Mouse (Mus musculus): ENCODE measurements around the gene Shq1. TPM values are rescaled to one million over a fixed set of nuclear protein-coding genes. Genes with fewer than 3 reads are reported as not detected.

The Shq1 gene
- polyA plus RNA-seq, 1 experiment from 2014 or later, result 20.1 TPM

DNA sequence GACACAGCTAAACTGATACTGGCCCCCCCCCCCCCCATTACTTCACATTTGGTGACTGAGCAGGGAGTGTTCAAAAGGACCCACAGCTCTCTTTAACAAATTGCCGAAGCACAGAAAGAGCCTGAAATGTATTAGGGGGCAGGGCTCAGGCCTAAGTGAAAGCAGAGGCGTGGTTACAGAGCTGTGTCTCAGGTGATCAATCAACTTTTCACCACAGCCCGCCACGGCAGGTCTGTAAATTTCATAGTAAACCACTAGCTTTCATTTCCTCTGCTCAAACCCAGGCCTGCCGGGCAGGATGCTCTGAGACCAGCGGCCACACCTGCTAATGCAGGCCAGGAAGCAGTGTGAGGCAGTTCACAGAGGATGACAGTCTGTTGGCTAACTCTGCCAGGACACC is 94.8 kb downstream of the Shq1 start:
- Histone ChIP-seq H3K27me3 (peaks cover 14% of the 10 kb centered on the region), H3K4me3 (replicated peaks) (no peak overlapping the region), H3K4me2 (no peak overlapping the region), H3K36me3 (peaks cover 5% of the 10 kb centered on the region; the same call in 1 of the 2 replicates), H3K9ac (replicated peaks) (no peak overlapping the region), H3K4me1 (replicated peaks) (peaks cover 9% of the 10 kb centered on the region), H3K9me3 (0 out of 2 replicates have a peak, but pooled peaks cover under 1% of the 10 kb centered on the region), H3K27ac (no peak overlapping the region; the same call in 1 of the 2 replicates)
- 6% methylated on average over 6 of the region's 6 CpGs for WGBS
- peak; percentile 68 for ATAC-seq (ENCODE audit: insufficient number of reproducible peaks, insufficient read depth, low FRiP score, low TSS enrichment, low read depth)

DNA sequence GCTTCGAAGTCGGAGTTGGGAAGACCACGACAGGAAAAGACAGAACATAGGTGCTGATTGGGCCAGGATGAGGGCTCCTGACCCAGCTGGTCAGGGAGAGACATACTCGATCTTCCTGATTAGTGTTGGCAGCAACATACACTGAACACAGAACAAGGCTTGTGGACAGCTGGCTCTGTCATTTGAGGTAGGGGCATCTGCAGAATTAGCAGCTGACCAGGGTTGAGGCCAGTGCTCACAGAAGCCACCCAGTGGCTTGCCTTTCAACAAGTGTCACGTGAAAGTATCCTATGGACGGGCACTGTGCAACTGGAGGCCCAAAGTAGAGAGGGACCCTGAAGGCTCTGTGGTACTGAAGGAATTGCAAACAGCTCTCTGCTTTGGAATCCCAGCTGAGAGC is 104.2 kb downstream of the Shq1 start:
- no peak overlapping the region for H3K27ac ChIP-seq
- H3K4me3 ChIP-seq (replicated peaks), result no peak overlapping the region
- H3K9me3 ChIP-seq, result 0 out of 2 replicates have a peak, but pooled peaks cover 3% of the 10 kb centered on the region
- H3K36me3 ChIP-seq, result no peaks in the 10 kb centered on the region
- H3K4me2 ChIP-seq, result no peak overlapping the region
- WGBS, result 69% methylated on average over 6 of the region's 6 CpGs
- peaks cover 62% of the 10 kb centered on the region for H3K27me3 ChIP-seq
- ATAC-seq (ENCODE audit: insufficient number of reproducible peaks, insufficient read depth, low FRiP score, low TSS enrichment, low read depth), result no peak
- H3K4me1 ChIP-seq (replicated peaks), result peaks cover 51% of the 10 kb centered on the region
- H3K9ac ChIP-seq (replicated peaks), result no peak overlapping the region

- H3K36me3 ChIP-seq, result no peaks in the 10 kb centered on the region
- H3K9me3 ChIP-seq, result no peaks in the 10 kb centered on the region
- no peak overlapping the region for H3K9ac ChIP-seq (replicated peaks)
- H3K27ac ChIP-seq, result no peak overlapping the region
- WGBS, result 44% methylated on average over 4 of the region's 4 CpGs
- H3K27me3 ChIP-seq, result peaks cover 85% of the 10 kb centered on the region
- H3K4me3 ChIP-seq (replicated peaks), result no peak overlapping the region
- peaks cover 41% of the 10 kb centered on the region for H3K4me1 ChIP-seq (replicated peaks)
- no peak for ATAC-seq (ENCODE audit: insufficient number of reproducible peaks, insufficient read depth, low FRiP score, low TSS enrichment, low read depth)
- H3K4me2 ChIP-seq, result peak overlapping the region; percentile 88; the same call in 1 of the 2 replicates
Measured at GRCm38 (mm10) chr6:100564516-100564915, 106.4 kb downstream of the Shq1 start.

DNA sequence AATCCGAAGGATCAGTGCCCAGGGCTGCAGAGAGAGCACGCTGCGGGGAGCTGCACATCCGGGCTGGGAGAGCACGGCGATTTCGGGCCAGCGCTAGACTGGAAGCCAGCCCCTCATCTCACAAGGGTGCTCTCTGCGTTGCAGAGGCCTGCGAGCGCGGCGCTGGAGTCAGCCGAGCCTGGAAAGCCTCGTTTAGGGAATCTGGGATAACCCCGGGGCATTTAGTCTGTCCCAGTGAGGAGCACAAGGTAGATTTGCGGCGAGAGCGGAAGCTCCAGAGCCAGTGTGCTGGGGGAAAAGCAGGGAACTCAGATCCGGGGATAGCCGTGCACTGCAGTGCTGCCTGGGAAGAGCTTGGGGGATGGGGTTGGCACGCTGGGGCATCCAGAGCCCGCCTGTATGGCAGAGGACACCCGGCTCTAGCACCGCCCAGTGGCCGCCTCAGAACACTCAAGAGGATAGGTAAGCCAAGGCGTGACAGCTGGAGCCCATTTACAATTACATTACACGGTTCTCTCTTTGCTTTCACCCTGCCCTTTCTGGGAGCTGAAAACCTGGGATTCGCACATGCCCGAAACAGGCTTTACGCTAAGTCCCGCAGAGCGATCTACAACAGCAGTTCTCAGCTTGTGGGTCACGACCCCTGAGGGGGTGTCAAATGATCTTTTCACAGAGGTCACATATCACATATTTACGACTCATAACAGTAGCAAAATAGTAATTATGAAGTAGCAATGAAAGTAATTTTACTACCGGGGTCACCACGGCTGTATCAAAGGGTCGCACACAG is 107.2 kb downstream of the Shq1 start:
- 3% methylated on average over 38 of the region's 38 CpGs for WGBS
- peaks cover 92% of the 10 kb centered on the region for H3K27me3 ChIP-seq
- ATAC-seq (ENCODE audit: insufficient number of reproducible peaks, insufficient read depth, low FRiP score, low TSS enrichment, low read depth), result peak; percentile 63
- peak overlapping the region; percentile 58 for H3K9ac ChIP-seq (replicated peaks)
- H3K4me2 ChIP-seq, result peak overlapping the region; percentile 88
- H3K4me3 ChIP-seq (replicated peaks), result peak overlapping the region; percentile 45
- H3K27ac ChIP-seq, result no peak overlapping the region
- no peaks in the 10 kb centered on the region for H3K36me3 ChIP-seq
- no peaks in the 10 kb centered on the region for H3K9me3 ChIP-seq
- H3K4me1 ChIP-seq (replicated peaks), result peaks cover 34% of the 10 kb centered on the region

DNA sequence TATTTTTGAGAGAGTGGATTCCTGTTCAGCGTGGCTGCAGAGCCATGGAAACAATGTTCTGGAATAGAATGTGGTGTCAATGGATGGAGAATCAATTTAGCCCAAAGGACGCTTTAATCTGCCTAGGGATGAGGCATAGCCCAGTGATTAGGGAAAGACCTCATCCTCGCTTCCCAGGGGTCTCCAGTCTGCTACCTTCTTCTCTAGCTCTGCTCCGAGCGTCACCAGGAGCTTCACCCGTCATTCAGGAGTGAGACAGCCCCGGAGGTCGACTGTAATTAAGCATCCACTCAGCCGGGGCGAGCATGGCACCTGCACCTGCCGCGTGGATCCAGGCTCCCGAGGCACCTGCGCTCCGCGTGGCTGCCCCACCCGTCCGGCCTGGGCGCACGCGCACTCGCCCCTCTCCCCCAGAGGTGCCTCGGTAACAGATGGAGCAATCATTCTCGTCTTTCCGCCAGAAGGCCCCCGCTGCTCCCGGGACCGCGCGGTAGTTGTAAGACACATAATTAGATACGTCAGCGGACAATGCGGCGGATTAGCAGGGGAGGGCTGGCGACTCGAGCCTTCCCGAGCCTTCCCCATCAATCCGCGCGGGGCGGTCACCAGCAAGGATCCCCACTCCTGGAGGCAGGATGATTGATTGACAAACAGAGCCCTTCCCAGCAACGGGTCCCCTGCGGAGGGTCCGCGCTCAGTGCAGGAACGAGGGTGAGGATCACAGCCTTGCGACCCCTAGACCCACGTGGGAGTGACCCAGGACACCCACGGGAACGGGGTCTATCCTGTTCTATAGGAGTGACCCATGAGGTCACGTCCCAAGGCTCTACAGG is 108.0 kb downstream of the Shq1 start:
- Histone ChIP-seq H3K36me3 (no peaks in the 10 kb centered on the region), H3K4me2 (peak overlapping the region; percentile 88), H3K9ac (replicated peaks) (peak overlapping the region; percentile 58), H3K27me3 (peaks cover 97% of the 10 kb centered on the region), H3K4me1 (replicated peaks) (peaks cover 34% of the 10 kb centered on the region), H3K4me3 (replicated peaks) (peak overlapping the region; percentile 45), H3K9me3 (no peaks in the 10 kb centered on the region), H3K27ac (no peak overlapping the region)
- WGBS, result under 1% methylated on average over 51 of the region's 51 CpGs
- ATAC-seq (ENCODE audit: insufficient number of reproducible peaks, insufficient read depth, low FRiP score, low TSS enrichment, low read depth), result peak; percentile 46; the same call in 1 of the 2 replicates

GRCm38 (mm10) chr6:100558057-100558456 is 112.9 kb downstream of the Shq1 start:
- Histone ChIP-seq H3K36me3 (no peaks in the 10 kb centered on the region), H3K4me3 (replicated peaks) (no peak overlapping the region), H3K4me2 (no peak overlapping the region), H3K9me3 (no peaks in the 10 kb centered on the region), H3K9ac (replicated peaks) (no peak overlapping the region), H3K27me3 (peaks cover 71% of the 10 kb centered on the region), H3K4me1 (replicated peaks) (peaks cover 12% of the 10 kb centered on the region), H3K27ac (no peak overlapping the region)
- 67% methylated on average over 8 of the region's 8 CpGs for WGBS
- no peak for ATAC-seq (ENCODE audit: insufficient number of reproducible peaks, insufficient read depth, low FRiP score, low TSS enrichment, low read depth)

DNA sequence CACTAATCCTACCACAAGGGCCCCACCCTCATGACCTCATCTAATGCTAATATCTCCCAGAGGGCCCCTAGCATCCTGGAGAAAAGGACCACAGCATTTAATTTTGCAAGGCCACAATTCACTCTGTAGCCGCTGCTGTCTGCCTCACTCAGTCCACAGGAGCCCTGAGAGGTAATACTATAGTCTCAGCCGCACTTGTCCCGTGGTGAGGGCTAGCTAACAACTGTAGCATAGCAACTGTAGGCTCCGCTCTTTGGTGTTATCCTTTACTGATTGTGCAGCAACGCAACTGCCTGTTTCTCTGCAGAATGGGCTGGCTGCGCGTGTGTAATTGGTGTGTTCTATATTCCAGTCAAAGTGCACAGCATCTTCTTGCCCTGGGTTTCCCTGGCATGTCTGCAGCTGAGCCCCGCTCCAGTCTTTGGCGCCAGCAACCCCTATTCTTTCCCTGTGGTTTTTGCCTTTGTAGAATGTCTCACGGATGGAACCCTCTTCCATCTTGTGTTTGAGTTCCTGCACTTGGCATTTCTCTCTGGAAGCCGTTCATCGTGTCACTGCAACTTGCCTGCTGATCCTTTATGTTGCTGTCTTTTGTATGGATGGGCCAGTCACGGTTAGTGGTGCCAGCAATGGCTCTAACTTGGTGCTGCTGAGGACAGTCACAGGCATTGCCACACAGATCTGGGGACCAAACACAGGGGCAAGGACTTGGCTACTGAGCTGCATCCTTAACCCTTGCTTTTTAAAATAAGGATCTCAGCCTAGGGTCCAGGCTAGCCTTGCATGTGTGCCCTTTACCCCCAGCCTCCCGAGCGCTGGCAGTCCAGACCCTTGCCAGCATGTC is 128.6 kb downstream of the Shq1 start:
- H3K4me2 ChIP-seq, result no peak overlapping the region
- ATAC-seq (ENCODE audit: insufficient number of reproducible peaks, insufficient read depth, low FRiP score, low TSS enrichment, low read depth), result no peak
- peaks cover 36% of the 10 kb centered on the region for H3K27me3 ChIP-seq
- H3K4me3 ChIP-seq (replicated peaks), result no peak overlapping the region
- H3K36me3 ChIP-seq, result no peaks in the 10 kb centered on the region
- peaks cover 16% of the 10 kb centered on the region for H3K4me1 ChIP-seq (replicated peaks)
- 73% methylated on average over 15 of the region's 15 CpGs for WGBS
- no peak overlapping the region for H3K9ac ChIP-seq (replicated peaks)
- no peaks in the 10 kb centered on the region for H3K9me3 ChIP-seq
- H3K27ac ChIP-seq, result no peak overlapping the region

DNA sequence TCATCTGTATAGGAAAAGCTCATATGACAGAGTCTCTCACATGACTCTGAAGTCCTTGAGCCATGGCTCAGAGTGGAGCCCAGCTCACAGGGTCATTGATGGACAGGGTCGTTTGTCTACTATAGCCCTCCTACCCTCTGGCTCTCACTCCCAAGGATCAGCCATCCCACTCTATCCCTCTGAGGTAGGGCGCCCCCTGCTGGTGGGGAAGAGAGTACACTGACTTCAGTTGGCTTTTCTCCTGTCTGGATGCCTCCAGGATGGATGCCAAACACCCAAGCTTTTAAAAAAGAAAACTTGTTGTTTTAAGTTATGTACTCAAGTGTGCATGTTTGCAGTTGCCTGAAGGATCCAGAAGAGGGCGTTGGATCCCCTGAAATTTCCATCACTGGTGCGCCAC is 131.3 kb downstream of the Shq1 start:
- H3K9me3 ChIP-seq, result no peaks in the 10 kb centered on the region
- no peak for ATAC-seq (ENCODE audit: insufficient number of reproducible peaks, insufficient read depth, low FRiP score, low TSS enrichment, low read depth)
- H3K4me2 ChIP-seq, result no peak overlapping the region
- no peak overlapping the region for H3K27ac ChIP-seq
- H3K4me1 ChIP-seq (replicated peaks), result peaks cover 18% of the 10 kb centered on the region
- H3K4me3 ChIP-seq (replicated peaks), result no peak overlapping the region
- H3K9ac ChIP-seq (replicated peaks), result no peak overlapping the region
- no peaks in the 10 kb centered on the region for H3K36me3 ChIP-seq
- WGBS, result 39% methylated on average over 4 of the region's 4 CpGs
- peaks cover 33% of the 10 kb centered on the region for H3K27me3 ChIP-seq

DNA sequence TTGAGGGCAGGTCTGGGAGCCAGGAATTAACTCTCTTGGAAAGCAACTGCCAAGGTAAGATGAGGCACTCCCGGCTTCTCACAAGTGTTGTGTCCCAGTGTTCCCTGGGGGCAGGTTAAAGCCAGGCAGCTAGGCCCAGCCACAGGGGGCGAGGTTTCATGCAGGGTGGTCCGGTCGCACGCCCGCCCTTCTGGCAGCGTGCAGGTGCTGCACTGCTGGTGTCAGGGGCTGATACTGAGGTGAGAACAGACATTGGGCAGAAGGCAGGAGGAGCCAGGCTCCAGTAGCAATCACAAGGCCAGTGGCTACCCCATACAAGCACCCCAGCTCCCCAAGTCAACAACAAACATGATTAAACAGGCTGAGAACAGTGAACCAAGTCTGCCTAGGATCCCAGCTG is 132.4 kb downstream of the Shq1 start:
- H3K9me3 ChIP-seq, result no peaks in the 10 kb centered on the region
- no peaks in the 10 kb centered on the region for H3K36me3 ChIP-seq
- no peak for ATAC-seq (ENCODE audit: insufficient number of reproducible peaks, insufficient read depth, low FRiP score, low TSS enrichment, low read depth)
- no peak overlapping the region for H3K27ac ChIP-seq
- H3K9ac ChIP-seq (replicated peaks), result no peak overlapping the region
- WGBS, result 20% methylated on average over 7 of the region's 7 CpGs
- no peak overlapping the region for H3K4me3 ChIP-seq (replicated peaks)
- peaks cover 26% of the 10 kb centered on the region for H3K4me1 ChIP-seq (replicated peaks)
- H3K27me3 ChIP-seq, result peaks cover 30% of the 10 kb centered on the region
- no peak overlapping the region for H3K4me2 ChIP-seq

DNA sequence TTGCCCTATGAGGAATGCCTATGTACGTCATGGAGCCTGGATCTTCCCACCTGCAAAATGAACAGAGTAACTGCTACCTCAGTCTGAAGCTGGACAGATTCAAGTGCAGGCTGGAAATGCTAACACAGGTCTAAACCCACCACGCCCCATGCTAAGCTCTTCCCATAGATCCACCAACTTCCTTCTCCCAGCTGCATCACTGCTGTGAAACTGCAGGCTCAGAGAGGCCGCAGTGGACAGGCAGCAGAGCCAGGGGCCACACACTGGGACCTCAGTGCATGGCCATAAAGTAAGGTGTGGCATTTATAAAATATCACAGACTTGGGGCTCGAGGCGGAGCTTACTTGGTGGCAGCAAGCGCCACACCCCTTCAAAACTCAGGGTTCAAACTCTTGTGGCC is 133.0 kb downstream of the Shq1 start:
- 83% methylated on average over 6 of the region's 6 CpGs for WGBS
- Histone ChIP-seq H3K9ac (replicated peaks) (no peak overlapping the region), H3K36me3 (no peaks in the 10 kb centered on the region), H3K4me3 (replicated peaks) (no peak overlapping the region), H3K27ac (no peak overlapping the region), H3K9me3 (no peaks in the 10 kb centered on the region), H3K4me2 (no peak overlapping the region), H3K4me1 (replicated peaks) (peaks cover 31% of the 10 kb centered on the region), H3K27me3 (peaks cover 27% of the 10 kb centered on the region)
- ATAC-seq (ENCODE audit: insufficient number of reproducible peaks, insufficient read depth, low FRiP score, low TSS enrichment, low read depth), result no peak

DNA sequence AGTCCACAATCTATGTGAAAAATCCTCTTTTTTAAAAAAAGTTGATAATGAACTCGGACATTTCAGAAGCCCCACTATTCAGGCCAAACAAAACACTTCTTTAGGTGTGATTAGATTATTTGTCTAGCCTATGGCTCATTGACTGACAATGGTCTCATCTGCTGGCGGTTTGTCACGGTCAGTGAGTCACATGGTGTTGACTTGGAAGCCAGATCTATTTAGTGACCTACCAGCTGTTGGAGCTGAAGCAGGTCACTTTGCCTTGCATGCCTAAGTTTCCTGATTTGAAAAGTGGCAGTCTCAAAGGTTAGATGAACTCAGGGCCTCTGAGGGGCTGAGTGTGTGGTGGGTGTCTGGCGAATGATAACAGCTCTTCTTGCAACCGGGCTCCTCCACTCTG is 133.9 kb downstream of the Shq1 start:
- Histone ChIP-seq H3K4me3 (replicated peaks) (no peak overlapping the region), H3K4me2 (no peak overlapping the region), H3K27ac (no peak overlapping the region), H3K4me1 (replicated peaks) (peaks cover 25% of the 10 kb centered on the region), H3K9me3 (no peaks in the 10 kb centered on the region), H3K36me3 (no peaks in the 10 kb centered on the region), H3K27me3 (peaks cover 25% of the 10 kb centered on the region), H3K9ac (replicated peaks) (no peak overlapping the region)
- 87% methylated on average over 5 of the region's 5 CpGs for WGBS
- ATAC-seq (ENCODE audit: insufficient number of reproducible peaks, insufficient read depth, low FRiP score, low TSS enrichment, low read depth), result no peak

Measured in limb, embryonic 12.5 days (tissue).